Mouse (Mus musculus) ES-Bruce4 (cell line): Measurements from ENCODE around the gene Pde6h.

Source experiments
- CTCF ChIP-seq: IDR thresholded peaks from one replicate; pipeline ENCODE4 v1.8.1; 2011; ENCODE audit warnings: low read depth, low read length
- EP300 ChIP-seq: IDR thresholded peaks from 2 replicates; pipeline ENCODE4 v1.6.1; 2011; ENCODE audit warnings: low read depth, low read length; ENCODE audit not compliant: insufficient read depth

DNA sequence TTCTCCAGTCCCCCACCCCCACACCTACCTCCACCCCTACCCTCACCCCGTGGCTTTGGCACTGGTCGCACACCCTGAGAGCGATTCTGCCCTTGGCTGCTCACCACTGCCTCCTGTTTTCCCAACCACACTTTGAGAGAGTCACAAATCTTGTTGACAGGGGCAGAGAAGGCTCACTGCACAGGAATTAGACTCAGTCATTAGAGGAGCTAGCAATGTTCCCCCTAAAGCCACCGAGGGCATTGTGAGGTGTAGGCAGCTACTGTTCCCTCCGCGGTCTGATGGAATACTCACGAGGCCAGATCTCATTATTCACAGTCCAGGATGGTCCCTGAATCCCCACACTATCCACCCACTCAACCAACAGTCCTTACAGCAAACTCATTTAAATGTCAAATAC is 33.4 kb downstream of the Pde6h start:
- TF ChIP-seq EP300 = no peak
- TF ChIP-seq CTCF = no peak
